Comparison of ENCODE assay signal across 9 mouse cellular contexts in the genomic region with DNA sequence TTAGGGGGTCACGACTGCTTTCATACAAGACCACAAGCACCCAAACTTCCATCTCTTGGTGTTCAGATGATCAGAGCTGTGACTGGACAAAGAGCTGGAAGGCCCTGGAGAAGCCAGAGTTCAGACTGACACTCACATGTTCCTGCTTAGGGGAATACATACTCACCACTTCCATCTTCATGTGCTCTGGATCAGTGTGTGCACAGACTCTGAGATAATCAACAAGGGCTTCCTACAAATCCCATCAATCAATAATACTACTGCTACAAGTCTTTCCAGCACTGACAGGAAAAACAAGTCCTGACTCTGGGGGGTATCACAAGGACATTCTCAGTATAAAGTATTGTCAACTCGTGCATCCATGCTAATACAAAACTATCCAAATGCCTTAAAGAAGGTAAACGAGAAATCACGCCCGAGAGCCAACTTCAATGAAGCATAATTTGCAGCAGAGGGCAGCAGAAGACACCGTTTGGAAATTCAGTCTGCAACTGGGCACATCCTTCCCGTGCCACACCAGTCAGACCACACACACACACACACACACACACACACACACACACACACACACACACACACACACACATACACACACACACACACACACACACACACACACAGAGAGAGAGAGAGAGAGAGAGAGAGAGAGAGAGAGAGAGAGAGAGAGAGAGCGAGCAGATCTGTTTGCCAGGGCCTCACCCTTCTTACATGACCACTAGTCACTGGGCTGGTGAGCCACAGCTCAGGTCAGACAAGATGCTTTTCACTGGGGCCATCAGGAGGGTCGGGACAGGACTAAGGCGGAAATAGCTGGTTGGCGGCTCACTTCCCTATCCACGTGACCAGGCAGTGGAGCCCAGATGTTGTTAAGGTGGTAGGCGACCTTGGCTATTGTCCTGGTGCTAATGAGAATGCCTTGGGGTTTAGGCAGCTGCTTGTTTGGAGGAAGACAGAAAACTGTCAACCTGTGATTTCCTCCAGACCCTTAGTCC.
DNase-seq lines count a peak whose midpoint lies in the region; ATAC-seq and TF ChIP-seq lines count a peak whose summit lies in the region.
"Had no signal": no experiment of that assay in that cellular context is flagged by ENCODE, and none has a peak within 500 bp of the region (broad histone marks: within the 10 kb centered on the region; RNA-seq: fewer than 3 reads in every experiment).

No protein-coding gene starts in this region.

- no peak overlapping the region for H3K27ac ChIP-seq in embryonic fibroblast, embryonic 13.5 days (ENCODE audit: insufficient read depth, low read length)
- H3K27ac ChIP-seq in lung, postnatal 0 days (ENCODE audit: low read length) = no peak overlapping the region
- H3K27ac ChIP-seq: embryonic facial prominence, embryonic 12.5 days had no signal

- H3K27me3 ChIP-seq in lung, postnatal 0 days (replicated peaks; ENCODE audit: insufficient read depth, low read length) = no peaks in the 10 kb centered on the region
- H3K27me3 ChIP-seq: embryonic facial prominence, embryonic 12.5 days had no signal

- peak; percentile 59; the same call in 1 of the 2 replicates for TF ChIP-seq CTCF in embryonic fibroblast, embryonic 13.5 days (IDR thresholded peaks at IDR 0.05; ENCODE audit: borderline replicate concordance, insufficient read depth, low read length)
- TF ChIP-seq CTCF in lung, postnatal 0 days (IDR thresholded peaks at IDR 0.05) = peak; percentile 86

- no peak for TF ChIP-seq POLR2A in embryonic fibroblast, embryonic 13.5 days (IDR thresholded peaks at IDR 0.05; ENCODE audit: low read depth, low read length)

- DNase-seq in 3134 (ENCODE audit: extremely low read depth, insufficient read length, low spot score) (peak; percentile 52), NIH3T3 (ENCODE audit: low read depth) (peak; percentile 84)
- DNase-seq in heart, postnatal 14 days = peak; percentile 33 to 56
- DNase-seq in kidney, postnatal 4 days = peak; percentile 54 to 69
- DNase-seq in lung, postnatal 0 days (ENCODE audit: low spot score) = peak; percentile 83
- peak; percentile 73 to 79 for DNase-seq in right cerebral cortex, postnatal 10 days (ENCODE audit: low spot score in 2 of 2)
- DNase-seq in B cell, adult 2 months = no peak

- H3K4me3 ChIP-seq in embryonic fibroblast, embryonic 13.5 days (ENCODE audit: insufficient read depth, low read length) = no peak overlapping the region
- H3K4me3 ChIP-seq in lung, postnatal 0 days (ENCODE audit: low read depth, low read length) = no peak overlapping the region
- H3K4me3 ChIP-seq: embryonic facial prominence, embryonic 12.5 days had no signal

- no peak for TF ChIP-seq EP300 in lung, postnatal 0 days (IDR thresholded peaks at IDR 0.05)

- no peaks in the 10 kb centered on the region for H3K9me3 ChIP-seq in lung, postnatal 0 days (ENCODE audit: low read length)
- H3K9me3 ChIP-seq: embryonic facial prominence, embryonic 12.5 days had no signal

- no peak overlapping the region for H3K9ac ChIP-seq in lung, postnatal 0 days (replicated peaks; ENCODE audit: low read depth)
- H3K9ac ChIP-seq: embryonic facial prominence, embryonic 12.5 days had no signal

- 30% methylated on average over 12 of the region's 13 CpGs for WGBS in lung, postnatal 0 days

- no peaks in the 10 kb centered on the region for H3K4me1 ChIP-seq in embryonic fibroblast, embryonic 13.5 days (ENCODE audit: control insufficient read depth, insufficient read depth, low read length)
- H3K4me1 ChIP-seq in lung, postnatal 0 days (ENCODE audit: insufficient read depth, low read depth, low read length) = no peaks in the 10 kb centered on the region

- intact Hi-C loops in heart, postnatal 14 days (cut with DNase I) = loop anchor here (2.0 to 5.0 kb wide), 4 partner anchors 150 to 533 kb away; a partner anchor contains a TSS

- no peaks in the 10 kb centered on the region for H3K36me3 ChIP-seq in lung, postnatal 0 days (ENCODE audit: insufficient read depth, low read length)
- H3K36me3 ChIP-seq: embryonic facial prominence, embryonic 12.5 days had no signal

- no peak overlapping the region for H3K4me2 ChIP-seq in lung, postnatal 0 days (replicated peaks; ENCODE audit: low read depth, low read length)
- H3K4me2 ChIP-seq: embryonic facial prominence, embryonic 12.5 days had no signal

- peak; percentile 63 for ATAC-seq in lung, postnatal 0 days

Comparison
In these comparisons a context has a peak if more than half of its experiments do, and no peak if none do; other contexts are left out.
1. DNase-seq: peak in 3134 (single experiment), NIH3T3 (single experiment), heart, postnatal 14 days (2 of 2), kidney, postnatal 4 days (2 of 2), lung, postnatal 0 days (single experiment) and right cerebral cortex, postnatal 10 days (2 of 2); none in B cell, adult 2 months (0 of 2).